Mouse (Mus musculus) midbrain, embryonic 12.5 days (tissue): ENCODE data around the gene Glrp1. TPM values are rescaled to one million over a fixed set of nuclear protein-coding genes. Genes with fewer than 3 reads are reported as not detected.

Experiments used
- ATAC-seq: fragments of 200-750 bp; cut with Nextera tagmentation; 2 replicates; pipeline ENCODE4 v1.8.0; 2017; ENCODE audit warnings: low read depth, moderate TSS enrichment, moderate library complexity; ENCODE audit not compliant: low FRiP score
- H3K27ac ChIP-seq: fragments of 300-500 bp; sonication (generic); replicated peaks from 2 replicates; pipeline ENCODE4 v1.5.1; 2016; ENCODE audit warnings: mild to moderate bottlenecking
- H3K27me3 ChIP-seq: fragments of 300-500 bp; sonication (generic); 2 replicates; pipeline ENCODE4 v1.6.1; 2016; ENCODE audit warnings: mild to moderate bottlenecking
- H3K36me3 ChIP-seq: fragments of 300-500 bp; sonication (generic); 2 replicates; pipeline ENCODE4 v1.6.1; 2016
- H3K4me1 ChIP-seq: fragments of 300-500 bp; sonication (generic); 2 replicates; pipeline ENCODE4 v1.6.1; 2016
- H3K4me2 ChIP-seq: fragments of 300-500 bp; sonication (generic); replicated peaks from 2 replicates; pipeline ENCODE4 v1.6.1; 2016; ENCODE audit warnings: mild to moderate bottlenecking, moderate library complexity
- H3K4me3 ChIP-seq: fragments of 300-500 bp; sonication (generic); 2 replicates; pipeline ENCODE4 v1.5.1; 2016; ENCODE audit warnings: mild to moderate bottlenecking
- H3K9ac ChIP-seq: fragments of 300-500 bp; sonication (generic); replicated peaks from 2 replicates; pipeline ENCODE4 v1.6.1; 2016; ENCODE audit warnings: mild to moderate bottlenecking, moderate library complexity
- H3K9me3 ChIP-seq: fragments of 300-500 bp; sonication (generic); 2 replicates; pipeline ENCODE4 v1.6.1; 2016; ENCODE audit warnings: mild to moderate bottlenecking
- WGBS: fragments of 180-500 bp; shearing (Covaris S2); methylation state at CpG from one replicate; pipeline ENCODE4 v1.1.7; 2016; 5-methylcytosine and 5-hydroxymethylcytosine counted together
- polyA plus RNA-seq: library from polyadenylated mRNA; unstranded; fragments of >200 nt; fragmentation: Nextera tagmentation; extraction: Ambion mirVana; gene quantifications from 2 replicates; pipeline ENCODE4 v1.2.1, GENCODE M21; 2016

Gene Glrp1
- polyA plus RNA-seq, 1 experiment from 2014 or later = not detected

GRCm38 (mm10) chr1:88526161-88526560 is 16.3 kb upstream of the Glrp1 start:
- peaks cover 5% of the 10 kb centered on the region for H3K27me3 ChIP-seq
- no peak overlapping the region for H3K27ac ChIP-seq
- H3K4me2 ChIP-seq = no peak overlapping the region
- ATAC-seq = peak; percentile 72; the same call in 1 of the 2 replicates
- WGBS = 60% methylated on average over 6 of the region's 6 CpGs
- no peaks in the 10 kb centered on the region for H3K36me3 ChIP-seq
- H3K9me3 ChIP-seq = no peaks in the 10 kb centered on the region
- no peak overlapping the region for H3K9ac ChIP-seq
- no peak overlapping the region for H3K4me3 ChIP-seq
- H3K4me1 ChIP-seq = no peaks in the 10 kb centered on the region

- Histone ChIP-seq H3K36me3 (no peaks in the 10 kb centered on the region), H3K9me3 (no peaks in the 10 kb centered on the region), H3K27ac (no peak overlapping the region), H3K27me3 (peaks cover 5% of the 10 kb centered on the region), H3K4me2 (no peak overlapping the region), H3K9ac (no peak overlapping the region), H3K4me3 (no peak overlapping the region), H3K4me1 (no peaks in the 10 kb centered on the region)
- no peak for ATAC-seq
- WGBS = 57% methylated on average over 3 of the region's 3 CpGs
Observed at GRCm38 (mm10) chr1:88525622-88526021, 15.8 kb upstream of the Glrp1 start.

GRCm38 (mm10) chr1:88521170-88521747 is 11.4 kb upstream of the Glrp1 start:
- H3K4me3 ChIP-seq = no peak overlapping the region
- 78% methylated on average over 11 of the region's 11 CpGs for WGBS
- no peak for ATAC-seq
- H3K4me1 ChIP-seq = no peaks in the 10 kb centered on the region
- H3K9ac ChIP-seq = no peak overlapping the region
- no peak overlapping the region for H3K27ac ChIP-seq
- H3K36me3 ChIP-seq = no peaks in the 10 kb centered on the region
- no peaks in the 10 kb centered on the region for H3K9me3 ChIP-seq
- H3K27me3 ChIP-seq = peaks cover 5% of the 10 kb centered on the region
- no peak overlapping the region for H3K4me2 ChIP-seq

GRCm38 (mm10) chr1:88513613-88514012 is 3.7 kb upstream of the Glrp1 start:
- Histone ChIP-seq H3K4me2 (no peak overlapping the region), H3K9me3 (no peaks in the 10 kb centered on the region), H3K27ac (no peak overlapping the region), H3K9ac (no peak overlapping the region), H3K4me1 (no peaks in the 10 kb centered on the region), H3K27me3 (no peaks in the 10 kb centered on the region), H3K4me3 (no peak overlapping the region), H3K36me3 (no peaks in the 10 kb centered on the region)
- 76% methylated on average over 5 of the region's 5 CpGs for WGBS
- no peak for ATAC-seq

GRCm38 (mm10) chr1:88507886-88508285 is 2.0 kb downstream of the Glrp1 start:
- no peak overlapping the region for H3K9ac ChIP-seq
- no peak overlapping the region for H3K27ac ChIP-seq
- peaks cover 8% of the 10 kb centered on the region; the same call in 1 of the 2 replicates for H3K27me3 ChIP-seq
- no peaks in the 10 kb centered on the region for H3K36me3 ChIP-seq
- whole genome bisulfite sequencing = 82% methylated on average over 8 of the region's 8 CpGs
- H3K4me1 ChIP-seq = peaks cover 17% of the 10 kb centered on the region
- H3K4me3 ChIP-seq = no peak overlapping the region
- H3K9me3 ChIP-seq = no peaks in the 10 kb centered on the region
- H3K4me2 ChIP-seq = no peak overlapping the region
- no peak for ATAC-seq

- ATAC-seq = no peak
- 86% methylated on average over 5 of the region's 5 CpGs for WGBS
- no peaks in the 10 kb centered on the region for H3K9me3 ChIP-seq
- peaks cover 8% of the 10 kb centered on the region; the same call in 1 of the 2 replicates for H3K27me3 ChIP-seq
- H3K4me3 ChIP-seq = no peak overlapping the region
- no peaks in the 10 kb centered on the region for H3K36me3 ChIP-seq
- H3K27ac ChIP-seq = no peak overlapping the region
- H3K4me1 ChIP-seq = peaks cover 17% of the 10 kb centered on the region
- no peak overlapping the region for H3K9ac ChIP-seq
- H3K4me2 ChIP-seq = no peak overlapping the region
Observed at GRCm38 (mm10) chr1:88507214-88507613, 2.7 kb downstream of the Glrp1 start.

GRCm38 (mm10) chr1:88506412-88506811 is 3.5 kb downstream of the Glrp1 start:
- Histone ChIP-seq H3K9me3 (no peaks in the 10 kb centered on the region), H3K36me3 (no peaks in the 10 kb centered on the region), H3K9ac (no peak overlapping the region), H3K27me3 (peaks cover 8% of the 10 kb centered on the region; the same call in 1 of the 2 replicates), H3K4me3 (no peak overlapping the region), H3K4me1 (peaks cover 17% of the 10 kb centered on the region), H3K27ac (no peak overlapping the region), H3K4me2 (no peak overlapping the region)
- WGBS = 87% methylated on average over 5 of the region's 5 CpGs
- no peak for ATAC-seq

GRCm38 (mm10) chr1:88505697-88506096 is 4.2 kb downstream of the Glrp1 start:
- WGBS = 75% methylated on average over 6 of the region's 6 CpGs
- H3K27ac ChIP-seq = no peak overlapping the region
- ATAC-seq = no peak
- H3K9me3 ChIP-seq = no peaks in the 10 kb centered on the region
- no peaks in the 10 kb centered on the region for H3K36me3 ChIP-seq
- H3K4me2 ChIP-seq = no peak overlapping the region
- peaks cover 17% of the 10 kb centered on the region for H3K4me1 ChIP-seq
- H3K9ac ChIP-seq = no peak overlapping the region
- H3K4me3 ChIP-seq = no peak overlapping the region
- peaks cover 8% of the 10 kb centered on the region; the same call in 1 of the 2 replicates for H3K27me3 ChIP-seq

GRCm38 (mm10) chr1:88504531-88504945 is 5.3 kb downstream of the Glrp1 start:
- no peak overlapping the region for H3K9ac ChIP-seq
- no peak overlapping the region for H3K4me3 ChIP-seq
- no peaks in the 10 kb centered on the region for H3K9me3 ChIP-seq
- no peak overlapping the region for H3K27ac ChIP-seq
- no peaks in the 10 kb centered on the region for H3K36me3 ChIP-seq
- H3K27me3 ChIP-seq = peaks cover 8% of the 10 kb centered on the region; the same call in 1 of the 2 replicates
- ATAC-seq = no peak
- peaks cover 17% of the 10 kb centered on the region for H3K4me1 ChIP-seq
- H3K4me2 ChIP-seq = 0 out of 2 replicates have a peak overlapping the region, but pooled peaks have one; percentile 19
- WGBS = 7% methylated on average over 7 of the region's 7 CpGs

GRCm38 (mm10) chr1:88502822-88503221 is 7.0 kb downstream of the Glrp1 start:
- Histone ChIP-seq H3K9ac (no peak overlapping the region), H3K27me3 (peaks cover 8% of the 10 kb centered on the region; the same call in 1 of the 2 replicates), H3K4me2 (no peak overlapping the region), H3K27ac (no peak overlapping the region), H3K9me3 (no peaks in the 10 kb centered on the region), H3K36me3 (no peaks in the 10 kb centered on the region), H3K4me3 (no peak overlapping the region), H3K4me1 (peaks cover 17% of the 10 kb centered on the region)
- 95% methylated on average over 1 of the region's 1 CpGs for WGBS
- no peak for ATAC-seq

- no peaks in the 10 kb centered on the region for H3K36me3 ChIP-seq
- ATAC-seq = no peak
- peaks cover 6% of the 10 kb centered on the region for H3K4me1 ChIP-seq
- no peak overlapping the region for H3K4me3 ChIP-seq
- H3K27ac ChIP-seq = no peak overlapping the region
- no peaks in the 10 kb centered on the region for H3K9me3 ChIP-seq
- peaks cover 8% of the 10 kb centered on the region; the same call in 1 of the 2 replicates for H3K27me3 ChIP-seq
- H3K9ac ChIP-seq = no peak overlapping the region
- WGBS = 86% methylated on average over 11 of the region's 11 CpGs
- no peak overlapping the region for H3K4me2 ChIP-seq
Observed at GRCm38 (mm10) chr1:88499230-88499737, 10.6 kb downstream of the Glrp1 start.

- no peaks in the 10 kb centered on the region for H3K27me3 ChIP-seq
- H3K9me3 ChIP-seq = no peaks in the 10 kb centered on the region
- no peak overlapping the region for H3K9ac ChIP-seq
- H3K4me2 ChIP-seq = no peak overlapping the region
- no peaks in the 10 kb centered on the region for H3K4me1 ChIP-seq
- 82% methylated on average over 3 of the region's 3 CpGs for WGBS
- no peak overlapping the region for H3K27ac ChIP-seq
- H3K36me3 ChIP-seq = no peaks in the 10 kb centered on the region
- no peak overlapping the region for H3K4me3 ChIP-seq
- no peak for ATAC-seq
Observed at GRCm38 (mm10) chr1:88497407-88497806, 12.5 kb downstream of the Glrp1 start.
